Mouse (Mus musculus): Measurements from ENCODE around the gene Nodal.

DNA sequence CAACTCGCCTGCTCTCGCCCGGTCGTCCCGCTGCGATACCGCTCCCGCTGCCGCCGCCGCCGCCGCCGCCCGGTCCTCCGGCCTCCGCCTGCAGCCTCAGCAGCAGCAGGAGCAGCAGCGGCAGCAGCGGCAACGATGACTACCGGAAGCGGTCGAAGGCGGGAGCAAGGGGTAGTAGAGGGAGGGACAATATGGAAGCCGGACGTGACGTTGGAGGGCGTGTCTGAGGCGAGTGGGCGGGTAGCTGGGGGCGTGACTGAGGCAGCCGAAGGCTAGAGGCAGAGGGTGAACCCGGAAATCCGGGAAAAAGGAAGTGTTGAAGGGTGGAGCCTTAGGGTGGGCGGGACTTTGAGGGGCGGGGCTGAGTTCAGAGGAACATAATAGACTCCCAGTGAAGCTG is 34.9 kb downstream of the Nodal start, which contains the start of gene Eif4ebp2:
- TF ChIP-seq CTCF (IDR thresholded peaks at IDR 0.05; ENCODE audit: low read depth, low read length) (no peak), EP300 (IDR thresholded peaks at IDR 0.05; ENCODE audit: insufficient read depth, low read depth, low read length) (no peak)

Measured in ES-Bruce4 (cell line).